Mouse (Mus musculus): ENCODE measurements around the gene Glyctk.
A peak's percentile ranks its signal among the peaks of the same experiment; 100 is the strongest.

Gene Glyctk

GRCm38 (mm10) chr9:106147851-106148431, 10.0 kb downstream of the Glyctk start:
- DNase-seq (ENCODE audit: low spot score in 2 of 2), result no peak

- no peak for DNase-seq (ENCODE audit: low spot score in 2 of 2)
Observed at GRCm38 (mm10) chr9:106147281-106147680, 10.7 kb downstream of the Glyctk start.

DNA sequence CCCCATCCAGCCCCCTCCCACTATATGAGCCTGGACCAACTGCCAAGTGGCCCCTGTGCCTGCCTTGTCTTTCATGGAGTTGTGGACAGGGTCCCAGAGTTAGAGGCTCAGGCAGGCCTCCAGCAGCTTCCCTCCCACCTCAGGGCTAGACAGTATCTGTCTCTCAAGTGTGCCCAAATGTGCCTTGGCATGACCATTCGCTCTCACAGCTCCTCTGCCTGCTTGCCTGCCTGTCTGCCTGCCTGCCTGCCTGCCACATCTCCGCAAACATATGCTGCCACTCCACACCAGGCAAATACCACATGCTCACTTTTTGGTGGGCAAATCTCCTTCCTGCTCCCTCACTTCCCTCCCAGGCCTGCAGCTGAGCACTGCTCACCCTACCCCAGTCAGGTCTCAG, 12.4 kb downstream of the Glyctk start:
- DNase-seq (ENCODE audit: low spot score in 2 of 2), result no peak

GRCm38 (mm10) chr9:106144176-106144575, 13.8 kb downstream of the Glyctk start:
- DNase-seq (ENCODE audit: low spot score in 2 of 2), result no peak

DNA sequence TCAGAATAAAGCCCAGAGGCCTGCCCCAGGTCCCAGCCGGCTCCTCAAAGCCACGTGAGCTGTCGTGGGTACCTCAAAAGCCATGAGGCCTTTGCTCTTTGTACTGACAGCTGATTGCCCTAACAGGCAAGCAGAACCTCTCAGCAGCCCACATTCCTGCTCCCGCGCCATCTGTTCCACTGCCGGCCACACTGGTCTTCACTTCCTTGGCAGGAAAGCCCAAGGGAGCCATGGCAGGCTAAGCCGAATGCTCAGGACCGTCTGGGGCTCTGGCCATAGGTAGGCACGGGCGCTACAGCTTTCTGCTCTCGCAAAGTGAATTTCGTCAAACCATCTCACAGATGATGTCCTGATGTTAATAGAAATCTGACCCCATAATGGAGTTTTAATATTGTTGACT, 16.0 kb downstream of the Glyctk start:
- DNase-seq (ENCODE audit: low spot score in 2 of 2), result no peak

DNA sequence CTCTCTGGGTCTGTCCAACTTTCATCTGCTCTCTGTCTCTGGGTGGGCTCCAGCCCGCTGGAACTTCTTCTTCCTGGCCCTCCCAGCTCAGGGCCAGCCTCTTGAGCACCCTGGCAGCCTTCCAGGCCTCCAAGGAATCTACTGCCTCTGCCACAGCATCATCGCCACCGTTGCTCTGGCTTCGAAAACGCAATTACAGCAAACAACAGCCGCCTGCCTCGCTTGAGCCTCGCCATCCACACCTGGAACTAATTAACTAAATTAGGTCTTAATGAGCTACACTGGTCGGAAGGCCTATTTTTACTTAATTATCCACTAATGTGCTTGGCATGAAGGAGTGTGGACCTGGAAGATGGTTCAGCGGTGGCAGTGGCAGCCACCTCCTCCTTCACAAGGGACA, 18.2 kb downstream of the Glyctk start:
- DNase-seq (ENCODE audit: low spot score in 2 of 2), result no peak

- DNase-seq (ENCODE audit: low spot score in 2 of 2), result no peak
Observed at GRCm38 (mm10) chr9:106137671-106138216, 20.2 kb downstream of the Glyctk start.

- DNase-seq (ENCODE audit: low spot score in 2 of 2), result no peak
Observed at GRCm38 (mm10) chr9:106130250-106130649, 27.7 kb downstream of the Glyctk start.

- no peak for DNase-seq (ENCODE audit: low spot score in 2 of 2)
Observed at GRCm38 (mm10) chr9:106129072-106129471, 28.9 kb downstream of the Glyctk start.

DNA sequence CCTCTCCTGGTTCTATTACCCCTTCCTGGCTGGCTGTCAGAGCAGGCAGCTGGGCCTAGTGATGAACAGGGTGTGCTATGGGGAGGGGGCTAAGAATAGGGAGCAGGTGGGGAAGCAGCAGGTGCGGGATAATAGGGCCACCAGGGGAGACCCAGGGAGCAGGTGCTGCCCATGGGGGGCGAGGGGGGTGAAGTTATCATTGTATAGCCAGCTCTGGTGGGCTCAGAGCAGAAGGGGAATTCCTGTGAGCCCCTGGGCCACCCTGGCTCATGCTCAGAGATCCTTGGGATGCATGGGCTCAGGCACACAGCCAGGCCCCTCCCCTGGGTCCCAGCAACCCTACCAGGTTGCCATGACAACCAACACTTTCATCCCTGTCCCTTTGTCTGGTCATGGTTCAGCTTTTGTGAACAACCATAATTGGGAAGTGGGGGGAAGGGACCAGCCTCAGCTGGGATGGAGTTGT, 31.1 kb downstream of the Glyctk start:
- DNase-seq (ENCODE audit: low spot score in 2 of 2), result no peak

- no peak for DNase-seq (ENCODE audit: low spot score in 2 of 2)
Observed at GRCm38 (mm10) chr9:106123599-106123998, 34.3 kb downstream of the Glyctk start.

GRCm38 (mm10) chr9:106119075-106119474, 38.9 kb downstream of the Glyctk start:
- no peak for DNase-seq (ENCODE audit: low spot score in 2 of 2)

DNA sequence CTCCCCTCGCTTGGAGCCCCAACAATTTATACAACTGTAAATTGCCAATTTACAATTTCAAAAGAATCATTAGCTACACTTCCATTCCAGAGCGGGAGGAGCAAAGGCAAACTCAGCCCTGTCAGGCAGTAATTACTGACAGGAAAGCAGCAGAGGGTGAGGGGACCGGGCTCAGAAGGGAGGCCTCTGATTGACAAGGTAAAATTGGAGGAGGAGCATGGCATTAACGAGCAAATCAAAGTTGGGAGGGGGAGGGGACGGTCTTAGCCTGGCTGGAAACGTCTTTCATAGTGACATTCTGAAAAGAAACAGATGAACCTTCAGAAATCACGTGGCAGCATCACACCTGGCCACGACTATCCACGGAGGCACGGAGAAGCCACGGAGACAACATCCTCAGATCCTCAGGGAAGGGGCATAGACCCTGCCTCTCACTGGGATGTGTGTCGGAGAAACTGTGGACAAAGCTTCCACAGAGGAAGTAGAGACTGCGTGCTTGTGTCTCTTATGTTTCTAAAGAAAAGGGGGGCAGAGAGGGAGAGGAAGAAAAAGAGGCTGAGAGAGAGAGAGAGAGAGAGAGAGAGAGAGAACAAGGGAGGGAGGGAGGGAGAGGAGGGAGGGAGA, 42.0 kb downstream of the Glyctk start:
- DNase-seq (ENCODE audit: low spot score in 2 of 2), result no peak

- DNase-seq (ENCODE audit: low spot score in 2 of 2), result peak; percentile 50 to 62
Observed at GRCm38 (mm10) chr9:106112770-106113423, 45.0 kb downstream of the Glyctk start.

DNA sequence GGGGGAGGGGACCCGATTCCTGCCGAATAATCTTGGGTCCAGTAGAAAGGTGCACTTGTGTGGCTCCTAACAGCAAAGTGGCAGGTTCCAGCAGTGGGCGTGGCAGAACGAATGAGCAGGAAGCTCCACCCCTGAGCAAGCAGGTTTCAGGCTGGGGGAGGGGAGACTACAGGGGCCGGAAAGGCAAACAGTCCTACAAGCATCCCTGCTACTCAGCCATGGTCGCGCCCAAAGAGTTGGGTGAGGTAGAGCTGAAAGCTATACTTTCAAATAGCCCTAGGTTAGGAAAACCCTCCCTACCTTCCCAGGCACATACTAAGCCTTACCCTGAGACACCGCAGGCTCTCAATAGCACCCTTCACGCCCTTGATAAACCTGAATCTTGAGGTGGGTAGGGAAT, 51.7 kb downstream of the Glyctk start:
- DNase-seq (ENCODE audit: low spot score in 2 of 2), result no peak

DNA sequence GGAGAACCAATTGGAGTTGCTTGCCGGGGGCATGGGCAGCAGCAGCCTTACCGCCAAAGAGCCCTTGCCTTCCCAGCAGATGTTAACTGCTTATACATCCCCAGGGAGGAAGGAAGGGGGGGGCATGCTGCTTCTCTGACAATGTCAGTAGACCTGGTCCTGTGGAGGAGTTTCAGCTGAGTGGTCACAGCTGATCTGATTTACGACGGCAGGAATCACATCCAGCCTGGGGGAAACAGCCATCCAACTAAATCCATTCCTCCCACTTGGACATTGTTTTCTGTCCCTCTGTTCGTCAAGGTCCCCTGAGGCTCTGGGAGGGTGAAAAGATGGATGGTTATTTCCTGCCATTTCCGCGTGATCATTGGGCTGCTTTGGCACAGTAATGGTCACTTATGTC, 53.5 kb downstream of the Glyctk start:
- DNase-seq (ENCODE audit: low spot score in 2 of 2), result no peak

All from urinary bladder, postnatal 36 days (tissue).